Mouse (Mus musculus) liver, embryonic 14.5 days (tissue): ENCODE measurements around the gene Gm5447. TPM values are rescaled to one million over a fixed set of nuclear protein-coding genes. Genes with fewer than 3 reads are reported as not detected.

Experiments
- ATAC-seq: fragments of 200-750 bp; cut with Nextera tagmentation; 2 replicates; pipeline ENCODE4 v1.8.0; 2017; ENCODE audit warnings: moderate number of reproducible peaks, mild to moderate bottlenecking, moderate library complexity; ENCODE audit not compliant: insufficient read depth
- DNase-seq, 3 experiments: peaks; one replicate each; pipeline ENCODE4 v3.0.0-alpha.2; 2012 to 2013; ENCODE audit warnings: low read depth in 3 of 3, low spot score in 3 of 3
- H3K27ac ChIP-seq: fragments of 300-500 bp; sonication (generic); 2 replicates; pipeline ENCODE4 v1.5.1; 2014; ENCODE audit warnings: moderate library complexity, mild to moderate bottlenecking, control low read depth, inconsistent platforms
- H3K27me3 ChIP-seq: fragments of 300-500 bp; sonication (generic); 2 replicates; pipeline ENCODE4 v1.6.1; 2014; ENCODE audit warnings: mild to moderate bottlenecking, low read length, moderate library complexity; ENCODE audit not compliant: control insufficient read depth, insufficient read depth
- H3K36me3 ChIP-seq: fragments of 300-500 bp; sonication (generic); replicated peaks from 2 replicates; pipeline ENCODE4 v1.6.1; 2014; ENCODE audit warnings: low read depth; ENCODE audit not compliant: control insufficient read depth, insufficient read depth
- H3K4me1 ChIP-seq, 2 experiments: fragments of 200-500 bp in 1 of 2; fragments of 300-500 bp in 1 of 2; sonication (generic) in 1 of 2; replicated peaks; 2 replicates each; pipeline ENCODE4 v1.6.1; 2012 to 2014; ENCODE audit warnings: antibody characterized with exemption in 1 of 2, inconsistent platforms in 1 of 2, low read length in 1 of 2; ENCODE audit not compliant: control insufficient read depth in 2 of 2, insufficient read depth in 2 of 2
- H3K4me2 ChIP-seq: fragments of 300-500 bp; sonication (generic); 2 replicates; pipeline ENCODE4 v1.6.1; 2014; ENCODE audit warnings: low read depth, mild to moderate bottlenecking, control low read depth, moderate library complexity
- H3K4me3 ChIP-seq, 2 experiments: fragments of 200-500 bp in 1 of 2; fragments of 300-500 bp in 1 of 2; sonication (generic) in 1 of 2; 2 replicates each; pipeline ENCODE4 v1.5.1; 2012 to 2014; ENCODE audit warnings: low read depth in 2 of 2, low read length in 2 of 2, mild to moderate bottlenecking in 2 of 2, control low read depth in 1 of 2, inconsistent platforms in 1 of 2, moderate library complexity in 1 of 2; ENCODE audit not compliant: insufficient read depth in 1 of 2
- H3K9ac ChIP-seq: fragments of 300-500 bp; sonication (generic); replicated peaks from 2 replicates; pipeline ENCODE4 v1.6.1; 2014; ENCODE audit warnings: mild to moderate bottlenecking, control low read depth, moderate library complexity
- H3K9me3 ChIP-seq: fragments of 300-500 bp; sonication (generic); 2 replicates; pipeline ENCODE4 v1.6.1; 2016; ENCODE audit warnings: low read length, mixed read lengths; ENCODE audit not compliant: control insufficient read depth
- CTCF ChIP-seq: IDR thresholded peaks from 2 replicates; pipeline ENCODE4 v1.5.1; 2016; ENCODE audit warnings: antibody characterized with exemption, low read depth, control low read depth
- EP300 ChIP-seq: IDR thresholded peaks from 2 replicates; pipeline ENCODE4 v1.6.1; 2016; ENCODE audit warnings: antibody characterized with exemption, low read depth
- WGBS: fragments of 180-500 bp; shearing (Covaris S2); extraction: QIAGEN DNeasy Blood & Tissue Kit; methylation state at CpG from one replicate; pipeline ENCODE4 v1.1.7; 2014; ENCODE audit not compliant: insufficient replicate concordance; 5-methylcytosine and 5-hydroxymethylcytosine counted together
- polyA plus RNA-seq, 2 experiments: library from polyadenylated mRNA; depleted of rRNA in 1 of 2; stranded (reverse) in 1 of 2; unstranded in 1 of 2; fragments of >200 nt; fragmentation: Nextera tagmentation in 1 of 2; extraction: Ambion mirVana in 1 of 2; gene quantifications; 2 replicates each; pipeline versions ENCODE4 v1.2.1 to v1.2.3; 2012 to 2014

The Gm5447 gene
- polyA plus RNA-seq, 2 experiments = not detected

- DNase-seq (no peak), ATAC-seq (no peak)
- no peaks in the 10 kb centered on the region for H3K9me3 ChIP-seq
- peaks cover 6 to 24% of the 10 kb centered on the region in 2 experiments for H3K4me1 ChIP-seq
- H3K4me3 ChIP-seq = no peak overlapping the region
- TF ChIP-seq CTCF (no peak), EP300 (no peak)
- 30% methylated on average over 3 of the region's 3 CpGs for WGBS
- H3K27ac ChIP-seq = no peak overlapping the region
- H3K9ac ChIP-seq = no peak overlapping the region
- H3K36me3 ChIP-seq = no peaks in the 10 kb centered on the region
- H3K4me2 ChIP-seq = no peak overlapping the region
- no peaks in the 10 kb centered on the region for H3K27me3 ChIP-seq
Observed at GRCm38 (mm10) chr13:30971047-30971446, 3.0 kb upstream of the Gm5447 start.

DNA sequence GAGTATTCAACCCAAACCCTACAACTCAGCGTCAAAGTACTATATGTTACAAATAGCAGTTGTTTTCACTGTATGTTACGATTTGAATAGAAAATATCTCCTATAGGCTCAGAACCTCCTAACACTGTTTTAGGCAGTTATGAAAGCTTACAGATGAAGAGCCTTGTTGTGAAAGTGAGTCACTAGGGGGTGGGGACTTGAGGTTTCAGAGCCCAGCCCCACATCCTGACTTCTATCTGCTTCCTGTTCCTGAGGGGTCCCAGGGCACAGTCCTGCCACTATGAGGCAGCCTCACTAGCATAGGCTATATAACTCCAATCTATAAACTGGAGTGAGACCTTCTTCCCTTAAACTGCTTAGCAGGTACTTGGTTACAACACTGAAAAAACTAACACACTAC, 1.9 kb upstream of the Gm5447 start:
- Histone ChIP-seq H3K4me2 (peak overlapping the region; percentile 41), H3K36me3 (no peaks in the 10 kb centered on the region), H3K27ac (no peak overlapping the region), H3K9ac (peak overlapping the region; percentile 16), H3K27me3 (no peaks in the 10 kb centered on the region), H3K9me3 (no peaks in the 10 kb centered on the region), H3K4me1 (peaks cover 6 to 23% of the 10 kb centered on the region in 2 experiments), H3K4me3 (peak overlapping the region in 1 of 2 experiments; percentile 10; a peak in 1 of 4 replicates)
- WGBS = 34% methylated on average over 2 of the region's 2 CpGs
- TF ChIP-seq EP300 (no peak), CTCF (0 out of 2 replicates have a peak, but pooled peaks have one; percentile 16)
- ATAC-seq (no peak), DNase-seq (peak in 1 of 3 experiments; percentile 17)

GRCm38 (mm10) chr13:30974247-30974630, 235 bp downstream of the Gm5447 start:
- ATAC-seq (peak; percentile 23; the same call in 1 of the 2 replicates), DNase-seq (no peak)
- H3K9me3 ChIP-seq = no peaks in the 10 kb centered on the region
- WGBS = 25% methylated on average over 5 of the region's 5 CpGs
- H3K27ac ChIP-seq = no peak overlapping the region
- no peaks in the 10 kb centered on the region for H3K36me3 ChIP-seq
- peak overlapping the region; percentile 67 for H3K4me2 ChIP-seq
- peak overlapping the region; percentile 82 for H3K9ac ChIP-seq
- peak overlapping the region; percentile 82 to 84 for H3K4me3 ChIP-seq
- no peaks in the 10 kb centered on the region; the same call in 1 of the 2 replicates for H3K27me3 ChIP-seq
- no peak for TF ChIP-seq CTCF
- TF ChIP-seq EP300 = no peak
- H3K4me1 ChIP-seq = peaks cover 6 to 17% of the 10 kb centered on the region in 2 experiments

DNA sequence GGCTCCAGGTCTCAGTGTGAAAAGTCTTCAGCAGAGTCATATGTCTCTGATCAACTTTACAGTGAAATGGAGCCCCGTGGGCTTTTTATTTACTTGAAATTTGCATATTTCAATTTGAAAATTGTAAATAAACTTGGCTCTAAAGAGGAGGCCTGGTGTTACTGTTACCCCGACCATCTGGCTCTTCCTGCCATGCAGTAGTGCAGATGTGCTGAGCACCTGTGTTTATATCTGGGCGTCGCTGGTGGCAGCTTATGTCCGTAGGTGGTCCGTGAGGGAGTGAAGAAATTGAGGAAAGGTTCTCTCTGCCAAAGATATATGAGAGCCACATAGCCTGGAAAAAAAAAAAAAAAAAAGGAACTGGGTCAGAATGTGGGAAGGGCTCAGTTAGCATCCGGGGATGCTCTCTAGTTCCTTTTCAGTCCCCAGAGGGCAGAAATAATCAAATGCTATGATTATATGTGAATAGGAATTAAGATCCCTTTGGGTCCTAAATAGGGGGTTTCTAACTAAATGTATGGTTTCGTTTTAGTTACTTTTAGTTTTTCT, 2.6 kb downstream of the Gm5447 start:
- no peaks in the 10 kb centered on the region for H3K36me3 ChIP-seq
- WGBS = 52% methylated on average over 8 of the region's 8 CpGs
- H3K27me3 ChIP-seq = no peaks in the 10 kb centered on the region; the same call in 1 of the 2 replicates
- no peak overlapping the region for H3K9ac ChIP-seq
- DNase-seq = no peak
- no peak for ATAC-seq
- H3K4me2 ChIP-seq = no peak overlapping the region
- H3K4me3 ChIP-seq = no peak overlapping the region
- no peak overlapping the region for H3K27ac ChIP-seq
- no peaks in the 10 kb centered on the region for H3K9me3 ChIP-seq
- H3K4me1 ChIP-seq = peaks cover 0 to 10% of the 10 kb centered on the region in 2 experiments; a peak in 3 of 4 replicates
- no peak for TF ChIP-seq CTCF
- no peak for TF ChIP-seq EP300

GRCm38 (mm10) chr13:30978224-30978623, 4.2 kb downstream of the Gm5447 start:
- ATAC-seq = no peak
- Histone ChIP-seq H3K27me3 (no peaks in the 10 kb centered on the region; the same call in none of the 2 replicates), H3K9me3 (no peaks in the 10 kb centered on the region), H3K4me2 (no peak overlapping the region), H3K4me1 (peaks cover 0 to 5% of the 10 kb centered on the region in 2 experiments; a peak in 2 of 4 replicates), H3K9ac (no peak overlapping the region), H3K4me3 (no peak overlapping the region), H3K36me3 (no peaks in the 10 kb centered on the region), H3K27ac (no peak overlapping the region)
- WGBS = 70% methylated on average over 4 of the region's 4 CpGs
- DNase-seq = no peak
- TF ChIP-seq CTCF (no peak), EP300 (no peak)
